ENCODE assay signal across 17 mouse cellular contexts in genomic region chr8:97866148-97866547, GRCm38 (mm10).
"Had no signal": no experiment of that assay in that cellular context is flagged by ENCODE, and none has a peak within 500 bp of the region (broad histone marks: within the 10 kb centered on the region; RNA-seq: fewer than 3 reads in every experiment).

No protein-coding gene starts in this region.

- DNase-seq: retina, postnatal 1 day; right cerebral cortex, adult 18-20 months; right cerebral cortex, postnatal 14 days; right cerebral cortex, postnatal 25 days; right cerebral cortex, postnatal 4 days; spleen, adult 18-20 months; thymus, adult 18-20 months; thymus, adult 2 months; thymus, postnatal 14 days; thymus, postnatal 25 days; thymus, postnatal 36 days; thymus, postnatal 4 days had no signal

- H3K4me1 ChIP-seq: neural tube, embryonic 12.5 days; neural tube, embryonic 13.5 days; neural tube, embryonic 15.5 days; stomach, embryonic 15.5 days had no signal

- H3K27ac ChIP-seq: neural tube, embryonic 12.5 days; neural tube, embryonic 13.5 days; neural tube, embryonic 15.5 days; stomach, embryonic 15.5 days; stomach, postnatal 0 days had no signal

- H3K9ac ChIP-seq: neural tube, embryonic 12.5 days; neural tube, embryonic 13.5 days; neural tube, embryonic 15.5 days; stomach, embryonic 15.5 days had no signal

- H3K27me3 ChIP-seq: neural tube, embryonic 12.5 days; neural tube, embryonic 13.5 days; neural tube, embryonic 15.5 days; stomach, embryonic 15.5 days had no signal

- H3K9me3 ChIP-seq: neural tube, embryonic 12.5 days; neural tube, embryonic 13.5 days; neural tube, embryonic 15.5 days; stomach, embryonic 15.5 days had no signal

- H3K36me3 ChIP-seq: neural tube, embryonic 12.5 days; neural tube, embryonic 13.5 days; neural tube, embryonic 15.5 days; stomach, embryonic 15.5 days had no signal

- H3K4me3 ChIP-seq: neural tube, embryonic 12.5 days; neural tube, embryonic 13.5 days; neural tube, embryonic 15.5 days; stomach, embryonic 15.5 days had no signal
